Mouse (Mus musculus): ENCODE measurements around the gene Ankrd11. TPM values are rescaled to one million over a fixed set of nuclear protein-coding genes. Genes with fewer than 3 reads are reported as not detected.

Gene Ankrd11
- polyA plus RNA-seq, 1 experiment = 41.9 TPM

DNA sequence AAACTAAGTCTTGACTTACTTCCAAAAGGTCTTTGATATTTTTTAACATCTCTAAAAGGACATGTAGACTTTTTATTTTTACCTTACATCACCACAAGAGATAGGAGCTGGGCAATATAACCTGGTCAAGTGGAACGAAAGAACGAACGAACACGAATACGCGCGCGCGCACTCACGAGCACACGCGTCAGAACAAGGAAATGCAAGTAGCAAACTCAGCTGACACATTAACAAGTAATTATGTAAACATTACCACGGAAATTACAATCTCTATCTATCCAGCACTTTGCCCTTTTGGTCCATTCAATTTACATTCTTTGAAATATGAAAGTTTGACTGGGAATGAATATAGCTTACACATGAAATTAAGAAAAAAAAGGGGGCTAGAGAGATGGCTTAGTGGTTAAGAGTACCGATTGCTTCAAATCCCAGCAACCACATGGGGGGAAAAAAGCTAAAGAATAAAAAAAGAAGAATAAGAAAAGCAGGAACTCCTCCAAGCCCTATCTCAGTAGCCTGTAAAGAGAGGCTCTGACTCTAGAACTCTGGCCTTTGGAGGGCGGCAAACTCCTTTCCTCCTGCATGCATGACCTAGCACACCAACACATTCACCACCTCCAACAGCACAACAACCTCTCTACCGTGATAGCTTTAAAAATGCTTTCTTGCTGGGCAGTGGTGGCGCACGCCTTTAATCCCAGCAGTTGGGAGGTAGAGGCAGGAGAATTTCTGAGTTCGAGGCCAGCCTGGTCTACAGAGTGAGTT is 58.7 kb downstream of the Ankrd11 start:
- TF ChIP-seq POLR2A (IDR thresholded peaks at IDR 0.05; ENCODE audit: control insufficient read depth, low read depth, low read length) (no peak), CTCF (IDR thresholded peaks at IDR 0.05; ENCODE audit: control insufficient read depth, insufficient read depth, insufficient replicate concordance, low read depth, low read length) (no peak)
- Histone ChIP-seq H3K4me3 (ENCODE audit: control insufficient read depth, low read depth, low read length) (no peak overlapping the region), H3K36me3 (ENCODE audit: control insufficient read depth, insufficient read depth, low read length) (no peaks in the 10 kb centered on the region), H3K4me1 (ENCODE audit: control insufficient read depth, insufficient read depth, low read length) (no peaks in the 10 kb centered on the region; the same call in 1 of the 2 replicates), H3K27me3 (ENCODE audit: control insufficient read depth, insufficient read depth, low read length) (no peaks in the 10 kb centered on the region), H3K27ac (ENCODE audit: control insufficient read depth, insufficient read depth, low read depth, low read length) (no peak overlapping the region)

DNA sequence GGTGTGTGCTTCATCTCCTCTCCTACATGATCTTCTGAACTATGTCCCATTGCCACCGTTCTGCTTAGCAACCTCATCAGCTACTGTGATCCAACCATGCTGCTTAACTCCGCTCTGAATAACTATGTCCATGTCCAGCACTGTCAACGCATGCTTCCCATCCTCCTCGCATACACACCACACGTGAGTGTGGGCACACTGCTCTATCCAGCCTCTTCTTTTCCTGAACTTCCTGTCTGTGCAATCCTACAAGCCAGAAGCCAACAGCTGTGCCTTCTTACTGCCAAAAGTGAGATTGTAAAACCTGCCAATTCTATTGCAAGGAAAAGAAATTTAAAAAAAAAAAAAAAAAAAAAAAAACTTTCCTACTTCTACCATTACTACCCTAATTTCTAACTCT is 60.4 kb downstream of the Ankrd11 start:
- Histone ChIP-seq H3K27me3 (ENCODE audit: control insufficient read depth, insufficient read depth, low read length) (no peaks in the 10 kb centered on the region), H3K36me3 (ENCODE audit: control insufficient read depth, insufficient read depth, low read length) (no peaks in the 10 kb centered on the region), H3K27ac (ENCODE audit: control insufficient read depth, insufficient read depth, low read depth, low read length) (no peak overlapping the region), H3K4me1 (ENCODE audit: control insufficient read depth, insufficient read depth, low read length) (no peaks in the 10 kb centered on the region; the same call in 1 of the 2 replicates), H3K4me3 (ENCODE audit: control insufficient read depth, low read depth, low read length) (no peak overlapping the region)
- TF ChIP-seq CTCF (IDR thresholded peaks at IDR 0.05; ENCODE audit: control insufficient read depth, insufficient read depth, insufficient replicate concordance, low read depth, low read length) (no peak), POLR2A (IDR thresholded peaks at IDR 0.05; ENCODE audit: control insufficient read depth, low read depth, low read length) (no peak)

DNA sequence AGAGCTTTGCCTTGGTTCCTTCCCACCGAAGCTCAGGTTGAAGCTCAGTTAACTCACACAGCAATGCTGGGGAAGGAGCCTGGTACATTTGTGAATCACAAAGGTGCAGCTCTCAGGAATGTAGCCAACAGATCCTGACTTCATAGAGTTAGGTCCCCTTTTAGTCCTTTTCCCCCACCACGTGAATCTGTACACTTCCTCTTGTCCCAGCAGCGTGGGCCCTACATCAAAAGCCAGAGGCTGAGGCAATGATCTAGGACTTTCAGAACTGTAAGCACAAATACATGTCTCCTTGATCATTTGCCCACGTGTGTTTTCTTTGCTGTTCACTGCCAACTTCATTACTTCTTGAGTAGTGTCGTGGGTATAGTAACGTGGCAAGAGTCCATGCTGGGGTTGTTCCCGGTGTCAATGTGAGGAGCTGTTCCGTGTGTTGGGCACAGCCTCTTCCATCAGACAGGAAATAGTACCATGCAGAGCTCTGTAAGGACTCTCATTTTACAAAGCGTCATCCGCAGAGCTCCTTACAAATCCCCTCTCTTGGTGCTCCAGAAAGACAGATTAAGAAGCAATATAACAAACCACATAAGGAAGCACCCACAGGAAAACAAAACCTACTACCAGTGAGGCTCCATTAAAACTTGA is 62.1 kb downstream of the Ankrd11 start:
- H3K27me3 ChIP-seq (ENCODE audit: control insufficient read depth, insufficient read depth, low read length) = no peaks in the 10 kb centered on the region
- no peak overlapping the region for H3K27ac ChIP-seq (ENCODE audit: control insufficient read depth, insufficient read depth, low read depth, low read length)
- H3K4me1 ChIP-seq (ENCODE audit: control insufficient read depth, insufficient read depth, low read length) = no peaks in the 10 kb centered on the region; the same call in 1 of the 2 replicates
- no peak overlapping the region for H3K4me3 ChIP-seq (ENCODE audit: control insufficient read depth, low read depth, low read length)
- H3K36me3 ChIP-seq (ENCODE audit: control insufficient read depth, insufficient read depth, low read length) = no peaks in the 10 kb centered on the region
- TF ChIP-seq POLR2A (IDR thresholded peaks at IDR 0.05; ENCODE audit: control insufficient read depth, low read depth, low read length) = no peak
- TF ChIP-seq CTCF (IDR thresholded peaks at IDR 0.05; ENCODE audit: control insufficient read depth, insufficient read depth, insufficient replicate concordance, low read depth, low read length) = no peak

DNA sequence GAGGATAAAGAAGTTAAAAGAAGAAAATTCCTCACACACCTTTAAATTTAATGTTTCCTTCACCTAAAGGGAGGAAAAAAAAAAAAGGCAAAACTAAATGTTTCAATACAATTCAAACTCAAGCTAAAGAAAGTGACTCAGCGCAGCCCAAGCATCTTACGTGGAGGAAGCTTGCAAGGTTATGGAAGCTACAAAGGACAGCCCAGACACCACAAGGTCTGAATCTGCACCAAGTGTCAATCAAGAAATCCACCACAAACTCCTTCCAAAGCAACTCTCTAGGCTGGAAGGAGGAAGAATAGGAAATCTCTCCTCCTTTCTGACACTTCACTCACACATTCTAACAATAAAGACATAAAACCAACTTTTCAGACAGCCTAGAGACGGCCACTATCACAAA is 62.7 kb downstream of the Ankrd11 start:
- H3K4me1 ChIP-seq (ENCODE audit: control insufficient read depth, insufficient read depth, low read length) = no peaks in the 10 kb centered on the region; the same call in 1 of the 2 replicates
- H3K27ac ChIP-seq (ENCODE audit: control insufficient read depth, insufficient read depth, low read depth, low read length) = no peak overlapping the region
- H3K36me3 ChIP-seq (ENCODE audit: control insufficient read depth, insufficient read depth, low read length) = no peaks in the 10 kb centered on the region
- H3K27me3 ChIP-seq (ENCODE audit: control insufficient read depth, insufficient read depth, low read length) = no peaks in the 10 kb centered on the region
- no peak overlapping the region for H3K4me3 ChIP-seq (ENCODE audit: control insufficient read depth, low read depth, low read length)
- no peak for TF ChIP-seq CTCF (IDR thresholded peaks at IDR 0.05; ENCODE audit: control insufficient read depth, insufficient read depth, insufficient replicate concordance, low read depth, low read length)

DNA sequence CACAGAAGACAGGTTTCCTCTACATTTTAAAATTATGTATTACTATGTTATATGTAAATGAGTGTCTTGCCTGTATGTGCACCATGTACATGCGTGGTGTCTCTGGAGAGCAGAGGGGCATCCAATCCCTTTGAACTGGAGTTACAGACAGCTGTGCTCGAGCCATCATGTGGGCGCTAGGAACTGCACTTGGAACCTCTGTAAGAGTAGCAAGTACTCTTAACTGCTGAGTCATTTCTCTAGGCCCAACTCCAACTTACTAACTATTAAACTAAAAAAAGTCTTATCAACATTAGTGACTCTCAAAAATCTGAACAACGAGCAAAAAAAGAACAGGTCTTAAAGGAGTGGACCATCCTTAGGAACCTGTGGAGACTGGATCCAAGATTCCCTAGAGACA is 66.0 kb downstream of the Ankrd11 start:
- Histone ChIP-seq H3K27ac (ENCODE audit: control insufficient read depth, insufficient read depth, low read depth, low read length) (no peak overlapping the region), H3K4me1 (ENCODE audit: control insufficient read depth, insufficient read depth, low read length) (no peaks in the 10 kb centered on the region), H3K27me3 (ENCODE audit: control insufficient read depth, insufficient read depth, low read length) (no peaks in the 10 kb centered on the region), H3K4me3 (ENCODE audit: control insufficient read depth, low read depth, low read length) (no peak overlapping the region), H3K36me3 (ENCODE audit: control insufficient read depth, insufficient read depth, low read length) (no peaks in the 10 kb centered on the region)
- TF ChIP-seq POLR2A (IDR thresholded peaks at IDR 0.05; ENCODE audit: control insufficient read depth, low read depth, low read length) = no peak
- no peak for TF ChIP-seq CTCF (IDR thresholded peaks at IDR 0.05; ENCODE audit: control insufficient read depth, insufficient read depth, insufficient replicate concordance, low read depth, low read length)

DNA sequence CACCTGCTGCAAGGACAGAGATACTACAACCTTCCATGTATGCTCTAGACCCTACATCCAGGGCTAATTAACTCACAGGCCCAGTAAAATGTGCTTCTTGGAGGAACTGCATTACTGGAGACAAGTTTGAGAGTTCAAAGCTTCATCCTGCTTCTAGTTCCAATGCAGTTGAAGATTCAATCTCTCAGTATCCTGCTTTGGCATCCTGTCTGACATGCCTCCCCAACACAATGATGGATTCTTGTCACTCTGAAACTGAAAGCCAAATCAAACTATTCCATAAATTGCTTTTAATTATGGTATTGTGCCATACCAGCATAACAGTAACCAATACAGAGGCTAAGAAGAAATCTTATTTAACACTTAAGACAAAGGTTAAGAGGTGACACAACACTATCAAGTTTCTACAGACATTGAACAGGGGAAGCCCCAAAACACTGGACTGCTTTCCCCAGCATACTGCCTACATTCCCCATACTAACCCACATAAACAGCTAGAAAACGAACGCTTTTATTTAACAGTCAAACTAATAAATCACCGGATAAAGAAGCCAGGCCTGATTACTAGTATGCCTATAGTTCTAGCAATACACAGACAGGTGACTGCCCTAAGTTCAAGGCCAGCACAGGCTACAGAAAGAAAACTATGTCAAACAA is 72.0 kb downstream of the Ankrd11 start:
- Histone ChIP-seq H3K4me1 (ENCODE audit: control insufficient read depth, insufficient read depth, low read length) (no peaks in the 10 kb centered on the region), H3K4me3 (ENCODE audit: control insufficient read depth, low read depth, low read length) (no peak overlapping the region), H3K36me3 (ENCODE audit: control insufficient read depth, insufficient read depth, low read length) (no peaks in the 10 kb centered on the region), H3K27ac (ENCODE audit: control insufficient read depth, insufficient read depth, low read depth, low read length) (no peak overlapping the region), H3K27me3 (ENCODE audit: control insufficient read depth, insufficient read depth, low read length) (no peaks in the 10 kb centered on the region)
- no peak for TF ChIP-seq CTCF (IDR thresholded peaks at IDR 0.05; ENCODE audit: control insufficient read depth, insufficient read depth, insufficient replicate concordance, low read depth, low read length)
- TF ChIP-seq POLR2A (IDR thresholded peaks at IDR 0.05; ENCODE audit: control insufficient read depth, low read depth, low read length) = no peak

DNA sequence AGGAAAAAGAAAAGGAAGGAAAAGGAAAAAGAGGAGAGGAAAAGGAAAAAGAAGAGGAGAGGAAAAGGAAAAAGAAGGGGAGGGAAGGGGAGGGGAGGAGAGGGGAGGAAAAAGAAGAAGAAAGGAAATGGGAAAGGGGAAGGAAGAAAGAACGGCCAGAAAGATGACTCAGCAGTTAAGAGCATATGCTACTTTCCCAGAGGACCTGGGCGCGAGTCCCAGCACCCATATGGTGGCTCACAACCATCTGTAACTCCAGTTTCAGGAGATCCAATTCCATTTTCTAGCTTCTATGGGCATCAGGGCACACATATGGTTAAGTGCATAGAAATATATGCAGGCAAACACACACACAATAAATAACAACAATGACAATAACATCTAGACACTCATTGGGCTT is 73.9 kb downstream of the Ankrd11 start:
- no peak overlapping the region for H3K27ac ChIP-seq (ENCODE audit: control insufficient read depth, insufficient read depth, low read depth, low read length)
- H3K4me3 ChIP-seq (ENCODE audit: control insufficient read depth, low read depth, low read length) = no peak overlapping the region
- H3K27me3 ChIP-seq (ENCODE audit: control insufficient read depth, insufficient read depth, low read length) = no peaks in the 10 kb centered on the region
- TF ChIP-seq POLR2A (IDR thresholded peaks at IDR 0.05; ENCODE audit: control insufficient read depth, low read depth, low read length) (no peak), CTCF (IDR thresholded peaks at IDR 0.05; ENCODE audit: control insufficient read depth, insufficient read depth, insufficient replicate concordance, low read depth, low read length) (no peak)
- no peaks in the 10 kb centered on the region for H3K4me1 ChIP-seq (ENCODE audit: control insufficient read depth, insufficient read depth, low read length)
- H3K36me3 ChIP-seq (ENCODE audit: control insufficient read depth, insufficient read depth, low read length) = no peaks in the 10 kb centered on the region
